Mouse (Mus musculus): ENCODE measurements around the gene Pdc. TPM values are rescaled to one million over a fixed set of nuclear protein-coding genes. Genes with fewer than 3 reads are reported as not detected.
"Not testable (repeated sequence)": the region's sequence is repeated elsewhere in the genome, so short reads cannot be mapped to it uniquely, and the experiment has no call there.

The Pdc gene
- not detected in 2 replicates for polyA plus RNA-seq (2011; ENCODE audit: insufficient read depth, insufficient read length, low replicate concordance, missing spikeins)

DNA sequence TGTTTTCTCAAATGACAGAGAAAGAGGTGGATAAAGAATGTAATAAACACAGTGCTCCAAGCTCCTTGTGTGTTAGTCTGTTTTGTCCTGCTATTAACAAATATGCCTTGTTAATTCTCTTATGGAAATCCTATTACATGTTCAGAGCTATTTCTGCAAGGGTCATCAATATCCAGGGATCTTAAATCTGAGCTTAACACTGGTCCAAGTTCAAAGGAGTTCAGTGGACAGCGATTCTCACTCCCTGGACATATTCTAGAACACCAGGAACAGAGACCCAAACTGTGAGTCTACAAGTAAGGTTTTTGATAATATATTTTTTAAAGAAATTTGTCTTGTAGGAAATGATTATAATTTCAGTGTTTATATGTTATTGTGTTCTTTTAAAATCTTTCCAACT, at the start of gene Pdc:
TSS of gene Pdc (plus strand) at position 213 of the 400 bp plus-strand sequence.
- no peak for TF ChIP-seq POLR2A (IDR thresholded peaks at IDR 0.05; ENCODE audit: borderline replicate concordance, control insufficient read depth, low read depth, low read length)
- Histone ChIP-seq H3K27ac (ENCODE audit: control insufficient read depth, insufficient read depth, low read depth, low read length, poor library complexity) (no peak within 1 kb of the TSS), H3K4me3 (replicated peaks; ENCODE audit: control insufficient read depth, low read depth, low read length) (no peak within 1 kb of the TSS), H3K4me1 (ENCODE audit: control insufficient read depth, insufficient read depth, low read length) (no peaks in the 10 kb centered on the region)
- WGBS = 84% methylated on average over 1 of the region's 1 CpGs

- WGBS = 80% methylated on average over 3 of the region's 3 CpGs
- not testable (repeated sequence) for H3K4me3 ChIP-seq (replicated peaks; ENCODE audit: control insufficient read depth, low read depth, low read length); H3K4me1 ChIP-seq (ENCODE audit: control insufficient read depth, insufficient read depth, low read length); H3K27ac ChIP-seq (ENCODE audit: control insufficient read depth, insufficient read depth, low read depth, low read length, poor library complexity)
Observed at GRCm38 (mm10) chr1:150294051-150294450, 25.2 kb upstream of the Pdc start.

DNA sequence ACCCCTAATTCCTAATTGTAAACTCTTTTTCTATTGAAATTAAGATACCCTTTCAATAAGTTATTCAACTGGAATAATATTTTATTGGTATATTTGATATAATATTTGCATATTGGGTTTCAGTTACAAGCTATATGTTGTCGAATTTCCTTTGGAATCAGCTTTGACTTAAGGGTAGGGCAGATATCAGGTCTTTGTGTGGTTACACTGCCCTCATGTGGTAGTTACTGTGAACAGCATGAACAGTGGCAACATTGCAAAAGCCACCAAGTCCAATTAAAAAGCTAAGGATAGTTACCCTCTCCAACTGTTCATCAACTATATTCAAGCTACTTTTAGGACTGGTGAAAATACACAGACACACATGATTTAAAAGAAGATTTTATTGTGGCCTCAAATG, 11.6 kb upstream of the Pdc start:
- Histone ChIP-seq H3K4me3 (replicated peaks; ENCODE audit: control insufficient read depth, low read depth, low read length) (no peak overlapping the region), H3K27ac (ENCODE audit: control insufficient read depth, insufficient read depth, low read depth, low read length, poor library complexity) (no peak overlapping the region), H3K4me1 (ENCODE audit: control insufficient read depth, insufficient read depth, low read length) (no peaks in the 10 kb centered on the region)
- TF ChIP-seq POLR2A (IDR thresholded peaks at IDR 0.05; ENCODE audit: borderline replicate concordance, control insufficient read depth, low read depth, low read length) (no peak), CTCF (IDR thresholded peaks at IDR 0.05; ENCODE audit: control insufficient read depth, insufficient read depth, low read length) (no peak)
- WGBS = 35% methylated on average over 1 of the region's 1 CpGs

- WGBS = 35% methylated on average over 2 of the region's 2 CpGs
- H3K4me3 ChIP-seq (replicated peaks; ENCODE audit: control insufficient read depth, low read depth, low read length) = no peak overlapping the region
- H3K27ac ChIP-seq (ENCODE audit: control insufficient read depth, insufficient read depth, low read depth, low read length, poor library complexity) = no peak overlapping the region
- H3K4me1 ChIP-seq (ENCODE audit: control insufficient read depth, insufficient read depth, low read length) = no peaks in the 10 kb centered on the region
- TF ChIP-seq CTCF (IDR thresholded peaks at IDR 0.05; ENCODE audit: control insufficient read depth, insufficient read depth, low read length) (no peak), POLR2A (IDR thresholded peaks at IDR 0.05; ENCODE audit: borderline replicate concordance, control insufficient read depth, low read depth, low read length) (no peak)
Observed at GRCm38 (mm10) chr1:150335111-150335510, 15.9 kb downstream of the Pdc start.

- H3K4me3 ChIP-seq (replicated peaks; ENCODE audit: control insufficient read depth, low read depth, low read length) = no peak overlapping the region
- TF ChIP-seq CTCF (IDR thresholded peaks at IDR 0.05; ENCODE audit: control insufficient read depth, insufficient read depth, low read length) (no peak), POLR2A (IDR thresholded peaks at IDR 0.05; ENCODE audit: borderline replicate concordance, control insufficient read depth, low read depth, low read length) (no peak)
- WGBS = 59% methylated on average over 1 of the region's 1 CpGs
- H3K27ac ChIP-seq (ENCODE audit: control insufficient read depth, insufficient read depth, low read depth, low read length, poor library complexity) = no peak overlapping the region
- H3K4me1 ChIP-seq (ENCODE audit: control insufficient read depth, insufficient read depth, low read length) = no peaks in the 10 kb centered on the region
Observed at GRCm38 (mm10) chr1:150360864-150361263, 41.6 kb downstream of the Pdc start.

DNA sequence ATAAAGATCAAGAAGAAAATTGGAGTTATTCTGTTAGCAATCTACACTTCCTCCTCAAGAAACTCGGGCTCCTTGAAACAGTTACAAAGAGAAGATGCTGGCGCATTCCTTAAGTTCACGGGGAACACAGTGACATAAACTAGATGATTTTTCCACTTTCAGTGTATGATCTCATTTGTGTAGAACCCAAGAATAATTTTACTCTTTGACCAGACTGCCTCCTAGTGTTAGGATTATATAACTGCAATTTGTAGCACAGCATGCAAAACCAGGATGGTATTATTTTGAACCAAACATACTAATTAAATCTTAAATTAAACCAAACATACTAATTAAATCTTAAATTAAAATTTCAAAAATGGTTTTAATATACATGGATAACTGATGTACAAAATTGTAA, 53.7 kb downstream of the Pdc start:
- 79% methylated on average over 3 of the region's 3 CpGs for WGBS
- no peaks in the 10 kb centered on the region for H3K4me1 ChIP-seq (ENCODE audit: control insufficient read depth, insufficient read depth, low read length)
- no peak overlapping the region for H3K4me3 ChIP-seq (replicated peaks; ENCODE audit: control insufficient read depth, low read depth, low read length)
- TF ChIP-seq CTCF (IDR thresholded peaks at IDR 0.05; ENCODE audit: control insufficient read depth, insufficient read depth, low read length) = no peak
- TF ChIP-seq POLR2A (IDR thresholded peaks at IDR 0.05; ENCODE audit: borderline replicate concordance, control insufficient read depth, low read depth, low read length) = no peak
- H3K27ac ChIP-seq (ENCODE audit: control insufficient read depth, insufficient read depth, low read depth, low read length, poor library complexity) = no peak overlapping the region

GRCm38 (mm10) chr1:150374247-150374646, 55.0 kb downstream of the Pdc start:
- no peak for TF ChIP-seq CTCF (IDR thresholded peaks at IDR 0.05; ENCODE audit: control insufficient read depth, insufficient read depth, low read length)
- TF ChIP-seq POLR2A (IDR thresholded peaks at IDR 0.05; ENCODE audit: borderline replicate concordance, control insufficient read depth, low read depth, low read length) = no peak
- H3K4me3 ChIP-seq (replicated peaks; ENCODE audit: control insufficient read depth, low read depth, low read length) = no peak overlapping the region
- no peak overlapping the region for H3K27ac ChIP-seq (ENCODE audit: control insufficient read depth, insufficient read depth, low read depth, low read length, poor library complexity)
- WGBS = 84% methylated on average over 2 of the region's 2 CpGs
- H3K4me1 ChIP-seq (ENCODE audit: control insufficient read depth, insufficient read depth, low read length) = no peaks in the 10 kb centered on the region

Other genes starting within 250 kb of the Pdc start
- 2.5 TPM in 1 of 2 replicates, not detected in the other for gene Ptgs2, start 219.4 kb upstream of the Pdc start, polyA plus RNA-seq (2011; ENCODE audit: insufficient read depth, insufficient read length, low replicate concordance, missing spikeins)
- gene Tpr, start 73.4 kb downstream of the Pdc start, polyA plus RNA-seq (2011; ENCODE audit: insufficient read depth, insufficient read length, low replicate concordance, missing spikeins) = 83.5 and 144 TPM in 2 replicates
- gene Odr4, start 73.7 kb downstream of the Pdc start, polyA plus RNA-seq (2011; ENCODE audit: insufficient read depth, insufficient read length, low replicate concordance, missing spikeins) = 10.3 and 19.3 TPM in 2 replicates
- gene Prg4, start 146.7 kb downstream of the Pdc start, polyA plus RNA-seq (2011; ENCODE audit: insufficient read depth, insufficient read length, low replicate concordance, missing spikeins) = 0.25 and 1.7 TPM in 2 replicates

All from bone marrow, adult 2 months (tissue).